Mouse (Mus musculus) ES-Bruce4 (cell line): ENCODE measurements around the gene Epb41l1. TPM values are rescaled to one million over a fixed set of nuclear protein-coding genes. Genes with fewer than 3 reads are reported as not detected.
A peak's percentile ranks its signal among the peaks of the same experiment; 100 is the strongest.

Source experiments
- H3K27ac ChIP-seq: 2 replicates; pipeline ENCODE4 v1.5.1; 2012; ENCODE audit warnings: low read length, inconsistent platforms; ENCODE audit not compliant: insufficient read depth
- H3K27me3 ChIP-seq: 2 replicates; pipeline ENCODE4 v1.6.1; 2012; ENCODE audit warnings: mild to moderate bottlenecking, low read length, inconsistent platforms; ENCODE audit not compliant: control insufficient read depth, poor library complexity, insufficient read depth, severe bottlenecking
- H3K36me3 ChIP-seq: 2 replicates; pipeline ENCODE4 v1.6.1; 2012; ENCODE audit warnings: inconsistent platforms, mild to moderate bottlenecking, low read length, moderate library complexity; ENCODE audit not compliant: control insufficient read depth, poor library complexity, insufficient read depth, severe bottlenecking
- H3K4me1 ChIP-seq: one replicate; pipeline ENCODE4 v1.8.1; 2011; ENCODE audit warnings: low read length; ENCODE audit not compliant: control insufficient read depth, insufficient read depth
- H3K4me3 ChIP-seq: 2 replicates; pipeline ENCODE4 v1.5.1; 2011; ENCODE audit warnings: low read depth, mild to moderate bottlenecking, low read length
- H3K9ac ChIP-seq: 2 replicates; pipeline ENCODE4 v1.6.1; 2012; ENCODE audit warnings: low read depth, mild to moderate bottlenecking, inconsistent platforms; ENCODE audit not compliant: poor library complexity, severe bottlenecking
- H3K9me3 ChIP-seq: replicated peaks from 2 replicates; pipeline ENCODE4 v1.6.1; 2012; ENCODE audit warnings: mild to moderate bottlenecking, low read length, inconsistent platforms; ENCODE audit not compliant: control insufficient read depth, poor library complexity, insufficient read depth, severe bottlenecking
- CTCF ChIP-seq: IDR thresholded peaks from one replicate; pipeline ENCODE4 v1.8.1; 2011; ENCODE audit warnings: low read depth, low read length
- EP300 ChIP-seq: IDR thresholded peaks from 2 replicates; pipeline ENCODE4 v1.6.1; 2011; ENCODE audit warnings: low read depth, low read length; ENCODE audit not compliant: insufficient read depth
- POLR2A ChIP-seq: IDR thresholded peaks from one replicate; pipeline ENCODE4 v1.8.1; 2011; ENCODE audit warnings: low read length; ENCODE audit not compliant: insufficient read depth
- polyA plus RNA-seq: library from polyadenylated mRNA; stranded (reverse); fragments of >200 nt; gene quantifications from 2 replicates; pipeline ENCODE4 v1.2.4, GENCODE M21; 2011; ENCODE audit warnings: low read depth; ENCODE audit not compliant: missing spikeins, insufficient read depth, insufficient read length

Gene Epb41l1
- polyA plus RNA-seq, 1 experiment, result 23.6 TPM

- H3K9ac ChIP-seq, result no peak overlapping the region
- no peak overlapping the region for H3K4me3 ChIP-seq
- no peaks in the 10 kb centered on the region for H3K9me3 ChIP-seq
- H3K27ac ChIP-seq, result no peak overlapping the region
- H3K27me3 ChIP-seq, result no peaks in the 10 kb centered on the region
- no peaks in the 10 kb centered on the region for H3K36me3 ChIP-seq
- TF ChIP-seq EP300, result no peak
- peaks cover 9% of the 10 kb centered on the region for H3K4me1 ChIP-seq
These were observed 36.0 kb downstream of the Epb41l1 start for GRCm38 (mm10) chr2:156456386-156457342.

- no peak overlapping the region for H3K9ac ChIP-seq
- H3K36me3 ChIP-seq, result no peaks in the 10 kb centered on the region
- no peak overlapping the region for H3K4me3 ChIP-seq
- H3K4me1 ChIP-seq, result peaks cover 8% of the 10 kb centered on the region
- TF ChIP-seq POLR2A (no peak), EP300 (no peak), CTCF (no peak)
- no peak overlapping the region for H3K27ac ChIP-seq
- H3K27me3 ChIP-seq, result no peaks in the 10 kb centered on the region
- no peaks in the 10 kb centered on the region for H3K9me3 ChIP-seq
These were observed 36.6 kb downstream of the Epb41l1 start for GRCm38 (mm10) chr2:156457343-156457717.

DNA sequence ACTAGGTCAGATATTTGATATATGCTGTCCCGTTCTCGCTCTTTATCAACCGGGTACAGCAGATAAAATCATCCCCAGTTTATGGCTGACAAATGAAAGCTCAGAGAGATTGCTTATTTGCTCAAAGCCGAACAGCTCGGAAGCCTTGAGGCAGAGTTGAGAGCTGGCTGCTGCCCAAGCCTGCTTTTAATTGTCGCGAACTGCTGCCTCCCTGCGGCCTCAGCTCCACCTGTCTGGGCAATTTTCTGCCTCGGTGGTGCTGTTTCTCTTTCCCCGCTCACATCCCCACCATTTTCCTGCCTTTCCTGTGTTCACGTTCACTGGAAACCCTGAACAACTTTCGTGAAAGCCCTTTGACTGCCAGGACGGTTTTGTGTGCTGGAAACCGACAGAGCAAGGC, 39.8 kb downstream of the Epb41l1 start:
- Histone ChIP-seq H3K9ac (no peak overlapping the region), H3K27me3 (no peaks in the 10 kb centered on the region), H3K27ac (no peak overlapping the region)

GRCm38 (mm10) chr2:156462154-156463029, 41.7 kb downstream of the Epb41l1 start:
- Histone ChIP-seq H3K36me3 (no peaks in the 10 kb centered on the region), H3K9ac (no peak overlapping the region), H3K4me1 (no peaks in the 10 kb centered on the region), H3K9me3 (no peaks in the 10 kb centered on the region), H3K4me3 (no peak overlapping the region), H3K27me3 (no peaks in the 10 kb centered on the region), H3K27ac (no peak overlapping the region)
- no peak for TF ChIP-seq EP300
- no peak for TF ChIP-seq CTCF
- no peak for TF ChIP-seq POLR2A

More for the DNA sequence above, 39.8 kb downstream of the Epb41l1 start:
- Histone ChIP-seq H3K4me1 (no peaks in the 10 kb centered on the region), H3K4me3 (no peak overlapping the region), H3K36me3 (no peaks in the 10 kb centered on the region), H3K9me3 (no peaks in the 10 kb centered on the region)
- TF ChIP-seq POLR2A (no peak), EP300 (no peak), CTCF (peak; percentile 55)

DNA sequence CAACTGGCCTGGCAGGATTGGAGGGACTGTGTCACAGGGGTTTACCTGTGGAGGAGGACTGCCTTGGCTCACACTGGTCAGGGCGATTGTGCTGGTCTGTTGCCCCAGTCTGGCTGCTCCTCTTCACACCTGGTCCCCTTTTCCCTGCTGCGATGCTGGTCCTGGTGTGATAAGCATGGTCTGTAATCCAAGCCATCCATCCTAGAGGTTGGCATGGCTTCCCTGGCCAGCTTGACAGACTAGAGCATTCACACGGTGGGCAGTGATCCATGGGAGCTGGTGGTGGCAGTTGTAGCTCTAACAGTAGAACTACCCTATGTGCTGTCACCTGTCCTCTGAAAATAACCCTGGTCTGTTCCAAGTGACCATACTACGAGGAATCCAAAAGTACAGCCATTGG, 43.7 kb downstream of the Epb41l1 start:
- Histone ChIP-seq H3K9ac (no peak overlapping the region), H3K4me3 (no peak overlapping the region), H3K27ac (no peak overlapping the region), H3K4me1 (no peaks in the 10 kb centered on the region), H3K9me3 (no peaks in the 10 kb centered on the region), H3K36me3 (no peaks in the 10 kb centered on the region), H3K27me3 (no peaks in the 10 kb centered on the region)
- TF ChIP-seq EP300 (no peak), CTCF (no peak), POLR2A (no peak)

DNA sequence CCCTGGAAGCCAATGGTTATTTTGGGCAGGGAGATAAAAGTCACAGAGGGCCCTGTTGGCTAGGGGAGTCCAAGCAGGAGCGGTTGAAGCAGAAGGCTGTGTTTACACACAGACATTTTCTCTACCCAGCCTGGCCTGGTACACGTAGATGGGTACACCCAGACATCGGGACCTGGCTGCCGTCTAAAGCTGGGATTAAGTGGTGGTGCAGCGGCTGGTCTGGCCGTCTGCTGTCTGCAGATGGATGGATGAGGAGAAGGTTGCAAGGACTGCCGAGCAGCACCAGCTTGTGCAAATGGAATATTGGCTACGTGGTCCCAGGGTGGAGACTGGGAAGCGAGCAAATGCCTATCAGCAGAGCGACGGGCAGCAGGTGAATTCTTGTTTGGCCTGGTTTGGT, 46.8 kb downstream of the Epb41l1 start:
- no peak for TF ChIP-seq CTCF
- no peak for TF ChIP-seq POLR2A
- TF ChIP-seq EP300, result no peak
- Histone ChIP-seq H3K9me3 (no peaks in the 10 kb centered on the region), H3K27me3 (no peaks in the 10 kb centered on the region), H3K27ac (no peak overlapping the region), H3K4me3 (no peak overlapping the region), H3K36me3 (no peaks in the 10 kb centered on the region), H3K9ac (no peak overlapping the region), H3K4me1 (no peaks in the 10 kb centered on the region)
